Mouse (Mus musculus) brain, embryonic 14.5 days (tissue): ENCODE measurements around the gene Trdmt1.

Source experiments
- CTCF ChIP-seq: fragments of 200-500 bp; IDR thresholded peaks from 2 replicates; pipeline ENCODE4 v1.5.1; 2012; ENCODE audit warnings: inconsistent platforms, mild to moderate bottlenecking, moderate library complexity, borderline replicate concordance; ENCODE audit not compliant: insufficient read depth, insufficient read length; ENCODE audit errors: extremely low read depth
- POLR2A ChIP-seq: fragments of 200-500 bp; IDR thresholded peaks from 2 replicates; pipeline ENCODE4 v1.6.1; 2012; ENCODE audit warnings: mild to moderate bottlenecking, inconsistent platforms, borderline replicate concordance; ENCODE audit not compliant: poor library complexity, insufficient read depth, insufficient read length, severe bottlenecking; ENCODE audit errors: extremely low read depth

DNA sequence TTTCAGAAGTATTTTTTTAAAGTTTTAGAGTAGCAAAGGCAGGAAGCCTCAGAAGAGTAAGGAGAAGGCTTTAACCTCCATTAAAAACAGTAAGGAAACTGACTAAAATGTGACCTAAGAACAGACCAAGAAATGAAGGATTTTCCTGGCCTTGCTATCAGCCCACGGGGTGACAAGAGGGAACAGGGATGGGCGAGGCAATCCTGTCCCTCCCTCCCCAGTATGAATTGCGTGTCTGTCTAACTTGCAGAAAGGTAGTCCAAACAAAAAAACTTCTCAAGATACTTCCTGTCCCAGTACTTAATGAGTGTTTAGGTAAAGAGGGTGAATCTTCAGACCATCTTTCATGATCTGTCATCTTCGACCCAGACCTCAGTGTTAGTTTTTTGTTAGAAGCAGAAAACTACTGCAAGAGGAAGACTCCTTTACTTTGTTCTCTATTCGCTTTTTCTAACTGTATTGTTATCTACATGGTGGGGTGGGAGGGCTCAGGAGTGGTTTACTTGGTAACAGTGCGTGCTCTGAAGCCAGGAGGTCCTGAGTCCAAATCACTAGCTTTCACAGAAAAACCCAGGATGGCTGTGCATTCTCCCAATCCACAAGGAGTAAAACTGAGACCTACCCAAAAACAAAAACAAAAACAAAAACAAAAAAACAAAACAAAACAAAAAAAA lies 5.6 kb downstream of the Trdmt1 start:
- TF ChIP-seq CTCF (no peak), POLR2A (no peak)
